Mouse (Mus musculus): ENCODE results near the gene Ppm1a.

- no peak for TF ChIP-seq ZC3H11A (IDR thresholded peaks at IDR 0.05; ENCODE audit: borderline replicate concordance, low read depth, low read length)
- no peak for TF ChIP-seq MAFK (IDR thresholded peaks at IDR 0.05; ENCODE audit: insufficient read depth, low read depth, low read length)
These were observed 33.3 kb downstream of the Ppm1a start for GRCm38 (mm10) chr12:72790538-72790937.

Measured in ES-E14 (cell line).